In genomic region chr16:95408096-95408495, GRCm38 (mm10) we compare ENCODE assay signal across 17 mouse cellular contexts.
DNase-seq lines count a peak whose midpoint lies in the region; ATAC-seq and TF ChIP-seq lines count a peak whose summit lies in the region.
"Had no signal": no experiment of that assay in that cellular context is flagged by ENCODE, and none has a peak within 500 bp of the region (broad histone marks: within the 10 kb centered on the region; RNA-seq: fewer than 3 reads in every experiment).

No protein-coding gene starts in this region.

- H3K36me3 ChIP-seq in heart, postnatal 0 days (replicated peaks; ENCODE audit: control insufficient read depth, insufficient read depth, low read length): no peaks in the 10 kb centered on the region
- no peaks in the 10 kb centered on the region for H3K36me3 ChIP-seq in heart, embryonic 11.5 days (ENCODE audit: control insufficient read depth, insufficient read depth, low read length)
- H3K36me3 ChIP-seq in limb, embryonic 10.5 days: no peaks in the 10 kb centered on the region
- no peaks in the 10 kb centered on the region for H3K36me3 ChIP-seq in stomach, embryonic 16.5 days (ENCODE audit: control insufficient read depth, insufficient read depth, low read length)
- H3K36me3 ChIP-seq: heart, embryonic 15.5 days; hindbrain, embryonic 15.5 days; kidney, embryonic 15.5 days; midbrain, embryonic 10.5 days had no signal

- H3K4me1 ChIP-seq in heart, postnatal 0 days (ENCODE audit: control insufficient read depth, insufficient read depth): no peaks in the 10 kb centered on the region
- peaks cover 6% of the 10 kb centered on the region for H3K4me1 ChIP-seq in heart, embryonic 11.5 days (ENCODE audit: control insufficient read depth, insufficient read depth, low read length)
- peaks cover 29% of the 10 kb centered on the region for H3K4me1 ChIP-seq in limb, embryonic 10.5 days
- H3K4me1 ChIP-seq in stomach, embryonic 16.5 days (ENCODE audit: control insufficient read depth, insufficient read depth, low read length): no peaks in the 10 kb centered on the region
- H3K4me1 ChIP-seq: hindbrain, embryonic 15.5 days; midbrain, embryonic 10.5 days had no signal

- H3K4me2 ChIP-seq in heart, postnatal 0 days (ENCODE audit: low read depth, low read length): no peak overlapping the region
- no peak overlapping the region for H3K4me2 ChIP-seq in heart, embryonic 11.5 days
- no peak overlapping the region for H3K4me2 ChIP-seq in stomach, embryonic 16.5 days (ENCODE audit: low read depth, low read length)
- H3K4me2 ChIP-seq: heart, embryonic 15.5 days; hindbrain, embryonic 15.5 days; kidney, embryonic 15.5 days had no signal

- H3K27ac ChIP-seq in heart, postnatal 0 days (ENCODE audit: low read depth): no peak overlapping the region
- no peak overlapping the region for H3K27ac ChIP-seq in heart, embryonic 11.5 days (ENCODE audit: low read depth, low read length)
- H3K27ac ChIP-seq in limb, embryonic 10.5 days: peak overlapping the region; percentile 56; the same call in 1 of the 2 replicates
- 0 out of 2 replicates have a peak overlapping the region, but pooled peaks have one; percentile 5 for H3K27ac ChIP-seq in stomach, embryonic 16.5 days (ENCODE audit: low read length)
- H3K27ac ChIP-seq: heart, embryonic 15.5 days; hindbrain, embryonic 15.5 days; kidney, embryonic 15.5 days; midbrain, embryonic 10.5 days had no signal

- peak; percentile 55; the same call in 1 of the 2 replicates for ATAC-seq in heart, postnatal 0 days (ENCODE audit: insufficient read depth, low read depth)
- ATAC-seq in heart, embryonic 11.5 days (replicated peaks; ENCODE audit: insufficient number of reproducible peaks, low FRiP score, low TSS enrichment): no peak
- ATAC-seq in stomach, embryonic 16.5 days (ENCODE audit: insufficient read depth, low FRiP score): peak; percentile 48; the same call in 1 of the 2 replicates

- no peaks in the 10 kb centered on the region for H3K9me3 ChIP-seq in heart, postnatal 0 days (replicated peaks; ENCODE audit: control insufficient read depth, low read length)
- H3K9me3 ChIP-seq in heart, embryonic 11.5 days (replicated peaks; ENCODE audit: control insufficient read depth, low read length): no peaks in the 10 kb centered on the region
- H3K9me3 ChIP-seq in limb, embryonic 10.5 days (replicated peaks): no peaks in the 10 kb centered on the region
- no peaks in the 10 kb centered on the region for H3K9me3 ChIP-seq in stomach, embryonic 16.5 days (replicated peaks; ENCODE audit: control insufficient read depth, low read length)
- H3K9me3 ChIP-seq: heart, embryonic 15.5 days; hindbrain, embryonic 15.5 days; kidney, embryonic 15.5 days; midbrain, embryonic 10.5 days had no signal

- no peaks in the 10 kb centered on the region for H3K27me3 ChIP-seq in heart, postnatal 0 days (ENCODE audit: control insufficient read depth, insufficient read depth, low read length)
- H3K27me3 ChIP-seq in heart, embryonic 11.5 days (ENCODE audit: control insufficient read depth, insufficient read depth, low read length): no peaks in the 10 kb centered on the region
- no peaks in the 10 kb centered on the region for H3K27me3 ChIP-seq in limb, embryonic 10.5 days (ENCODE audit: low read depth, poor library complexity, severe bottlenecking)
- H3K27me3 ChIP-seq in stomach, embryonic 16.5 days (ENCODE audit: control insufficient read depth, insufficient read depth, low read length): no peaks in the 10 kb centered on the region
- H3K27me3 ChIP-seq: heart, embryonic 15.5 days; hindbrain, embryonic 15.5 days; kidney, embryonic 15.5 days had no signal

- TF ChIP-seq EP300 in heart, postnatal 0 days (IDR thresholded peaks at IDR 0.05; ENCODE audit: low read depth): no peak

- peak; percentile 20 for DNase-seq in heart, postnatal 0 days (ENCODE audit: low spot score)
- peak; percentile 15 for DNase-seq in right cerebral cortex, adult 18-20 months
- DNase-seq in right cerebral cortex, postnatal 36 days (ENCODE audit: low spot score in 2 of 2): no peak
- no peak for DNase-seq in limb, embryonic 10.5 days (ENCODE audit: low spot score)
- DNase-seq in urinary bladder, adult 2 months (ENCODE audit: low spot score): no peak
- no peak for DNase-seq in spleen, postnatal 14 days (ENCODE audit: low spot score in 2 of 2)
- DNase-seq: adrenal gland, adult 8-10 months; cerebellum, adult 9-11 months; gastrocnemius, postnatal 36 days; lung, adult 2 months; right cerebral cortex, postnatal 14 days had no signal

- no peak overlapping the region for H3K9ac ChIP-seq in heart, postnatal 0 days (replicated peaks; ENCODE audit: low read depth, low read length)
- H3K9ac ChIP-seq in heart, embryonic 11.5 days (ENCODE audit: low read depth, low read length): no peak overlapping the region
- H3K9ac ChIP-seq in stomach, embryonic 16.5 days (ENCODE audit: low read length): no peak overlapping the region
- H3K9ac ChIP-seq: heart, embryonic 15.5 days; hindbrain, embryonic 15.5 days; kidney, embryonic 15.5 days had no signal

- 35% methylated on average over 14 of the region's 14 CpGs for WGBS in heart, postnatal 0 days
- 61% methylated on average over 14 of the region's 14 CpGs for WGBS in heart, embryonic 11.5 days (ENCODE audit: insufficient replicate concordance)
- 79% methylated on average over 14 of the region's 14 CpGs for WGBS in limb, embryonic 10.5 days
- 38% methylated on average over 14 of the region's 14 CpGs for WGBS in stomach, embryonic 16.5 days

- H3K4me3 ChIP-seq in heart, postnatal 0 days (ENCODE audit: low read depth, low read length): no peak overlapping the region
- H3K4me3 ChIP-seq in heart, embryonic 11.5 days (ENCODE audit: low read depth, low read length): no peak overlapping the region
- no peak overlapping the region for H3K4me3 ChIP-seq in limb, embryonic 10.5 days
- no peak overlapping the region for H3K4me3 ChIP-seq in stomach, embryonic 16.5 days (replicated peaks; ENCODE audit: low read length)
- H3K4me3 ChIP-seq: heart, embryonic 15.5 days; hindbrain, embryonic 15.5 days; kidney, embryonic 15.5 days; midbrain, embryonic 10.5 days had no signal

- TF ChIP-seq CTCF in heart, postnatal 0 days (IDR thresholded peaks at IDR 0.05; ENCODE audit: low read depth): no peak

Comparison
In these comparisons a context has a peak if more than half of its experiments do, and no peak if none do; other contexts are left out.
1. DNase-seq: peak in heart, postnatal 0 days (single experiment) and right cerebral cortex, adult 18-20 months (single experiment); none in right cerebral cortex, postnatal 36 days (0 of 2), limb, embryonic 10.5 days (single experiment), urinary bladder, adult 2 months (single experiment) and spleen, postnatal 14 days (0 of 2).
2. H3K27ac ChIP-seq: peak in limb, embryonic 10.5 days (single experiment) and stomach, embryonic 16.5 days (single experiment); none in heart, postnatal 0 days (single experiment) and heart, embryonic 11.5 days (single experiment).